Mouse (Mus musculus) liver (tissue): Measurements from ENCODE around the gene Cbfa2t3.
A peak's percentile ranks its signal among the peaks of the same experiment; 100 is the strongest.

Experiments used
- DNase-seq: peaks from one replicate; pipeline ENCODE4 v3.0.0-alpha.2; 2020; ENCODE audit warnings: mixed read lengths

Gene Cbfa2t3

DNA sequence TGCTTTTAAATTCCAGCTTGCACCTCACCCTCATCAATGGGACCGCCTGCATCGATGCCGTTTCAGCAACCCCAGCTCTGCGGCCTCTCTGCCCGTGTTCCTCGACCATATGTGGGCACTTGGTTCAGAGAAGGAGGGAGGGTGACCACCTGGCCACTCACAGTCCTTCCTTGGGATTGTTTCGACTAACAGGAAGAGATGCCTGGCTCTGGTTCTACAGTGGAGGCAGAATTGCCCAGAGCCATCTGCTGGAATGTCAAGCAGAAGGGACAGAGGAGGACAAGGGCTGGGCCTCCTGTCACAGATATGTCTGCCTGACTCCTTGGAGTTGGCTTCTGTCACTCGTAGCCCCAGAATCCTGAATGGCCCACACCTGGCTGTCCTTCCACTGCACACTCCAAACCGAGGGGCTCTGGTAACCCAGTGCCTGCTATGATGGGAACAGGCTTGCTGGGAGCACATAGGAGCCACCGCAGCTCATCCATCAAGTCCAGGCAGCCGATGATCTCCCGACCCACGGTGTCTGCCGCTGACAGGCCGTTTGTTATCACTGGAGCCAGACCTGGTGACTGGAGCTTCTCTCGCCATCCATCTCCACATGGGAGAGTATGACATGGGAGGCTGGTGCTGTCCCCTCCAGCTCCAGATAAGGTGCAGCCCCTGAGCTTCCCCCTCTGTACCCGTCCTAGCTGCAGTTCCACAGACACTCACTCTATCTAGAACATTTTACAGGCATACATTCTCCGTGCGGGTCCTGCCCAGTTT is 13.6 kb downstream of the Cbfa2t3 start:
- peak; percentile 91 for DNase-seq

DNA sequence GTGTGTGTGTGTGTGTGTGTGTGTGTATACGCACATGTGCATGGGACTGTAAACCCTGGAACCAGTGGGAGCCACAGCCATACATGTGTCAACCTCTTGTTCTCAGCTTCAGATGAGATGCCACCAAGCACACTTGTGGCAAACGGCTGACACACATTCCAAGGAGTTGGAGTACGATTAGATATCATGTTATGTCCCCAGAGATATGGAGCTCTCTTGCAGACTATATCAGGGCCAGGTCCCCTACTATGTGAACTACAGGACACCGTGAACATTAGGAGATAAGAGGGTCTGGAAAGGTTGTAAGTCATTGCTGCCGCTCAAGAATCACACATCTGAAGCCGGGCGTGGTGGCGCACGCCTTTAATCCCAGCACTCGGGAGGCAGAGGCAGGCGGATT is 16.1 kb downstream of the Cbfa2t3 start:
- peak; percentile 55 for DNase-seq

DNA sequence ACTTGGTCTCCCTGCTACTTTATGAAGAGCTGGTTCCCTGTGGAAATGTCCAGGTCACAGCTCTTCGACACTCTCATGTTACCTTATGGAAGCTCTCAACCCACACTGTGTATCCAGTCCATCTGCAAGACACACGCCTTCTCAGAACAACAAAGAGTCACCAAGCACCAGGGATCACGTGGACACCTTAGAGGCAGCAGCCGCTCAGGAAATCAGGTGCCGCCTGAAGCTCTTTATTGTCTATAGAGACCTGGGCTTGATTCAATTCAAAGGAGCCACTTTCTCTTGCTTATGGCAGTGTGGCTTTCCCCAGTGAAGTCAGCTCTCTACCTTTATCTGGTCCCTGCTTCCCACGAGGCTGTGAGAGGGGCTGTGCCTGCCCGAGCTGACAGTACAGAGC is 18.7 kb downstream of the Cbfa2t3 start:
- no peak for DNase-seq

DNA sequence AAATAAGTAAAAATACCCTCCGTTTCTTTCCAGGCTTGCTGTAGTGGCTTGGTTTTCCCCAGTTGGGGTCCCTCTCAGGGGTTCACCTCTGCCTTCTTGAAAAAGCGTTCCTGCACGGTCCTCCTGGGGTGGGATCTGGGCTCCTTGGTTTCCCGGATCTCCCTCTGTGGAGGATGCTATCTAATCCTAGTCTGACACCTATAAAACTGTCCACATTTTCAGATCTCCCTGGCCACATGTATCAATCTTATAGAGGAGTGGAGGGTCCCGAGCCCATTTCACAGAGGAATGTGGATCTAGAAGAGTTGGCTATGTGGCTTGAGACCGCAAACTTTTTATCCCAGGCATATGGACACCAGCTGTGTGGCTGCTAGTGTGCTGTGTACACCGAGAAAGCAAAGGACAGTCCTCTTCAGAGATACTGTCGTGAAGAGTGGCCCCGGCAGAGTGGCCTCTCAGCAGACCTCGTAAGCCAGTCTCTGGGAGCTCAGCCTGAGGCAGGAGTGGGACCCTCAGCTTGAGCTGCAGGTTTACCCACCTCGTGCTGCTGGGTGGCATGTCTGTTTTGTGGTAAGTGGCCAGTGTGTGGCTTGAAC is 19.5 kb downstream of the Cbfa2t3 start:
- no peak for DNase-seq

DNA sequence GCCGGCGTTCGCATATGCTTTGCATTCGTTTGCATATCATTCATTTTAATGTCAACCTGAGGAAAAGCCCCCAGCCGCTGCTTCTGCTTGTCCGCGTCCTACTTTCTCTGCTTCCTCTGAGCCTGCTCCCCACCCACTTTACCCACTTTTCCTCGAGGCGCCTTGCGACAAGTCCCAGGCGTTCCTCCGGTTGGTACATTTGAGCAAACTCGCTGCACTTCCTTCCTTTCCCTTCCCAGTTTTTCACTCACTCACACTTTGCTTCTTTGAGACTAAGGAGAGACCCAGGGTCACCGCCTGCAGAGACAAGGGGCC is 20.1 kb downstream of the Cbfa2t3 start:
- no peak for DNase-seq

DNA sequence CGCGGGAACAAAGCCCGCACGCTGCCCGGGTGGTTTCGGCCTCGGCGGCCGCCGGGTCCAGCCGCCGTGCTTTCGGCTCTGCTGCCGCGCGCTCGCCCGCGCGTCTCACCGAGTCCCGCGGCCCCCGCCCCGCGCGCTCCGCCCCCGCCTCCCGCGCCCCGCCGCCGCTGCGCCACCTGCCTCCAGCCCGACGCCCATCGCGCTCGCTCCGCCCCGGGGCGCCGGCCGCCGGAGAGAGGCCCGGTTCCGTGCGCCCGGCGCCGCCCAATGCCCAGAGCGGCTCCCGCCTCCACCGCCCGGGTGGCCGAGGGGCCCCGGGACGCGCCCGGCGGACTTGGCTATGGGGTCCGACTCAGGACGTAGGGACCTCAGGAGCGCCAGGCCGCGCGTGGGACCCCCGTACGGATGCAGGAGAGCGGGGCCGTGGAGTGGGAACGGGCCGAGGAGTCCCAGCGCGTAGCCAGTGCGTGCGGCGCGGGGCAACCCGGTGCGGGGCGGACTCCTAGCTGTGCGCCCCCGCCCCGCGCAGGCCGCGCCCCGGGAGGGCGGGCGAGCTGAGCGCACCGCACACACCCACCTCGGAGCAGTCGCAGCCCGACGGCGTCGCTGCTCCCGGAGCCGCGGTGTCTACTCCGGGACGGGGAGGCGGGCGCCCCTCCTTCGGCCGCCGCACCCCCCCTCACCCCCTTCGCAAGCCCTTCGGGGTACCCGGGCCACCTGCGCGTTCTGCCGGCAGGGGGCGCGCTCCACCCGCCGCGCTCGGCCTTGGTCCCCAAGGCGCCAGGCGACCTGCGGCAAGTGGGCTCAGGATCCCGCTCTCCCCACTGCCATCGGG is 20.6 kb downstream of the Cbfa2t3 start:
- DNase-seq = peak; percentile 86

DNA sequence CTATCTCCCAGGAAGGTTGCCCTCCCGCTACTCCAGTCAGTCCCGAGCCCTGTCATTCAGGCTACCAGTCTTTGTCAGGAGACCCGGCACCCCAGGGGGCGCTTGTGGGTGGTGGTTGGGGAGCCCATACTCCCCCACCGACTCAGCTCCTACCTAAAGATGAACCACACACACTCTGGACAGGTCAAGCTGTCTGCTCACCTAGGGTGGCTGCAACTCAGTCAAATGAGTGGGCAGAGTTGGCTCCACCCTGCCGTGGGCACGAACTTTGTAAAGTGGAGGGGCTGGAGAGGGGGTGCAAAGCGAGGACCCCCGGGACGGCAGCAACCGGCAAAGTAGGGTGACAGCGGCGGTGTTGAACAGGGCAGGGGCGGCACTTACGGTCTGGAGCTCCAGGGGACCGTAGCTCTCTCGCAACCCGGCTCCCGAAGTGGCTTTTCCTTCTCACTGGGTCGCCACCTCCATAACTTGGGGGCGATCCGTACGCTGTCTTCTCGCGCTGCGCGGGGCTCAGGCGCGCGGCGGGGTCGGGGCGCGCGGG is 21.4 kb downstream of the Cbfa2t3 start:
- DNase-seq = no peak

DNA sequence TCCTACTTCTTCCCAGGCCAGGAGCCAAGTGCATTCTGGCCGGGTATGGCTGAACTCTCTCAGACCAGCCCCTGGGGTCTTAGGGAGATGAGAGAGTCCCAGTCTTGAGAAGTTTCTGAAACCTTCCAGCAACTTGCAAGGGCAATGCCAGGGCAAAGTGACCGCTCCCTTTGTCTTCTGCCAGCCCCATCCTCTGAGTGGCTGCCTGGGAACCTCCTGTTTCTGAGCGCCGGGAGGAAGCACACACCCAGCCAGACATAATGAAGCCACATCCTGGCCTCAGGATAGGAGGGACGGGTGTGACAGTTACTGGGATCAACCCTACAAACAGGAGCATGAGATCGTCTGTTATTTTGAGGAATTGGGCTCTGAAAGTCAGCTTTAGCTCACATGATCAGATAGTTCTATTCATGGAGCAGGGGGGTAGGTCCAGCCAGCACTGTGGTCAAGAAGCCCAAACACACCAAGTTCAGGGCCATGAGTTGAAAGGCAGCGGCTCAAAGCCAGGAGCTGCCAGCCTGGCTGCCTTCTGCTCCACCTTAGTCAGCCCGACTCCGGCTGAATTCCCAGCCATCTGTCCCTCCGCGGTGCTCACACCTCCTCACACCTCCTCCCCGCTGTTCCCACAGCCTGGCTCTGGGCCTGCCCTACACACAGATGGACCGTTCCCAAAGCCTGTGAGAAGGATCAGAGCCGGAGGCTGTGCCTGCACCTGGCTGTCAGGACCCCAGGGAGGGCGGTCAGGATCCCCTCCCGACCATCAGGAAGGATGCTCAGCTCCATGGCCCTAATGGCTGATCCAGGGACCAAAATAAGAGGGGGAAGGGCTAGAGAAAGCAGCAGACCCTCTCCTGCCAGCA is 22.1 kb downstream of the Cbfa2t3 start:
- DNase-seq = no peak

DNA sequence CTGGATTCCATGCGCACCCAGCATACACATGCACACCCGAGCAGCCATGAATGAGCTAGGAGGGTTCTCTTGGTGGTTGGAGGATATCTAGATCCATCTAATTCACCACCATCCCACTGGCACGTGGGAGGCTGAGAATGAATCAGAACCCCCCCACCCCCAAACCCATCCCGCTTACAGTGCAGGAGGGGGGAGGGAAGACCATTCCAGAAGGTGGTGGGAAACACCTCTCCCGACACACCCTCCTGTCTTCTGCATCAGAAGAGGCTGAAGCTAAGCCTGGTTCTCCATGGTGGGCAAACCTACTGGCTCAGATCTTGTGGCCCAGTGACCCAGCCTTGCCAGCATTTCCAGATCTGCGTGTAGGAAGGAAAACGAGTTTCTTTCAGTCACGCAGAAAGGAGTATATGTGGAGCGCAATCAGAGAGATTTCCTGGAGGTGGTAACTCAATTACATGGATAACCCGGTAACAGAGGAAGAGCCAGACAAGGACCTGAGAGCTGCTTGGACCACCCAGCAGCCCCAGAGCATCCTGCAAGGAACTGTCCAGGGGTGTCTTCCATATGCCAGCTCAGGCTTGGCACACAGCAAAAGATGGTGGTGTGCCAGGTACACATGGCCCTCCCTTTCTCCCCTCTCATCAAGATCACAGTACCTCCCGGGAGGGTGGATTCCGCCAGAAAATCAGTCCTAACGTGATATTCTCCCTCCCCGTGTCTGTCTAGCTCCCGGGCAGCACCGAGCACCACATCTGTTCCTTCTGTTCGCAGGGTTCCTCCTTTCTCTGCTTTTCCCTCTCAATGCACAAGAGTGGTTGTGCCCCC is 23.1 kb downstream of the Cbfa2t3 start:
- DNase-seq = no peak

DNA sequence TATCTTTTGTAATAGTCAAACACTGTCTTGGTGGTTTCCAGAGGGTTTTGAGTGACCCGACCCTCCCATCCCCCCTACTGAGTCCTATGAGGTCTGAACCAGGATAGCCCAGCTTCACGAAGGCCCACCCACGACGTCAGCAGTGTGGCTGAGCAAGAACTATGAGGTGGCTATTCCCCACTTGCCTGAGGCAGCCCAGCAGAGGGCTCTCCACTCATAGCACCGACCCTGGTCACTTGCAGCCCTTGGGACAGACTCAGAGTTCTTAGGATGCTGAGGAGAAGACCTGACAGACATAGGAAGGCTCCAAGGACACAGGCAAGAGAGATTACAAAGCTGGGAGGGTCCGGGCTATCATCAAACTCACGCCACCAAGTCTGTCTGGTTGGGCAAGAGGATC is 23.9 kb downstream of the Cbfa2t3 start:
- DNase-seq = no peak

DNA sequence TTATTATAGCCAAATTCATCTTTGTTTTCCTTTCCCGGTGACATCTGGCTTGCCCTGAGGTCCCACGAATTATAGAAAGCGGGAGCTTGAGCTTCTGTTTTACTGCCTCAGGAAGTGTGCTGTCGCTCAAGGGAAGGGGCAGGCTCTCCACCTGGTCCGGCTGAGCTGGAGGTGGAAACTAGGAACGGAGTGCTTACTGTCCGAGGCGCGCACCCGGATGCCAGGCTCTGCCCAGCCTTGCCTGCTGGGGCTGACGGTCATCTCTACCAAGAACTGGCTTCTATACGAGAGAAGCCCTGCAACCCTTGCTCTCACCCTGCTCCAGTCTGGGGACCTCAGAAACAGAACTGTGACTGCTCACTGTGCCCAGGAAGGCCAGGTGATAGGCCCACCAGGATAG is 24.9 kb downstream of the Cbfa2t3 start:
- DNase-seq = no peak

DNA sequence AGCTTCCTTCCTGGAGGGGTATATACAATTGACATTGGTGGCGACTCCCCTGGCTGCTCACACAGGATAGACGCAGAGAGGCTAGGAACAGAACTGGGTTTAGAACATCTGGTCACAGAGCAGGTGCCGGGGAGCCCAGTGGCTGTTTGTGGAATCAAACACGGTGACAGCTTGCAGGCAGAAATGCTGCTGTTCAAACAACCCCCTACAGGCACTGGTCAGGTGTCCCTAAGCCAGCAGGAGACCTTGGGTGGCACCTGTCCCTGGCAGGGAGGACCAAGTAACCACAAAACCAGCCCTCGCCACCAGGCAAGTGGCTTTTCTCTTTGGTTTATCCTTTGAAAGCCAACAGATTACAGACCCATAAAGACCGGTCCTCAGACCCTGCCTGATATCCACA is 27.0 kb downstream of the Cbfa2t3 start:
- no peak for DNase-seq

DNA sequence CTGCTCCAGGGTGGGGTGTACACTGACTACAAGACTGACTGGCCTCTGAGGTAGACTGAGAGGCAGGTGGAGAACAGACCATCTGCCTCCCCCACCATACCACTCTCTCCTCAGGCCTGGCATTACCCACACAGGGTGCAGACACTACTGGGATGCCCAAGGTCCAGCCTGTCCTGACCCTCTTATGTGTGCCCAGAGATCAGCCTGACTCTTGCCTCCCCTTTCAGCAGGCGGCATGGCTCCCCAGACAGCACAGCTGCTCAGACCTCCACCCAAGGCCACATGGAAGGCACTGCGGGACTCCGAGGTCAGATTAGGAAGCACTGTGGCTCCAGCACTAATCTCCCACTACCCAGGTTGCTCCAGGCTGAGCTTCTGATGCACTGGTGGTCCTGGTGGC is 28.2 kb downstream of the Cbfa2t3 start:
- no peak for DNase-seq

DNA sequence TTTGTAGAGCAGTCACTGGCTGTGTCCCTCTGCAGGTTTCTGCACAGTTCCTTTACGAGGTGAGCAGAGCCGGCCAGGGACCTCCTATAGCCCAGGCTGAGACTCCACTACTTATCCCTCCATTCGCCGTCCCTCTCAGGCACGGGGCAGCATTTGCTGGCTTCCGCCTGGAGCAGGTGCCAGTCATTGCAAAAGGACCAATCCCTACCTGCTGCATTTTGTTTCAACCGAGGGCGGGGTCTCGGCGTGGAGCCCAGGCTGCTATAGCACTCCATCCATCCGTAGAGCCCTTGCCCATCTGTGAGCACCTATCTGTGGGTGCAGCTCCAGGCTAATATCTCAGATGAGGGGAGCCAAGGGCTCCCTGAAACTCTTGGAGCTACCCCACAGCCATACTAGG is 28.9 kb downstream of the Cbfa2t3 start:
- DNase-seq = no peak

DNA sequence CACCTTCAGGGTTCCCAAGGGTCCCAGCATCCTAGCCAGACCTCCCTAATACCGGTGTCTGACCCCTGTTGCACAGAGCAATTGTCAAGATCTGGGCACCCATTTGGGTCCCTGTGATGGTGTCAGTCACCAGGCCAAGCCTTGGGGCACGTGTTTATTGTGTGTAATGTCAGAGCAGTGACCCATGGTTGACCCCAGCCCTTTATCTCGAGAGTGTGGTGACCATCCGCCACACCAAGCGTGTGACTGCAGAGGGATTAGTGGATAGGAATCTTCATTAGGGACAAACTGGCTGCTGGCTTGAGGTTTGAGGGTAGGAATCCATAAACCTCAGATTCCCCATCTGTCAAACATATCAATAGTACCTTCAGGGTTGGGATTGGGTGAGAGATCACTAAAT is 29.5 kb downstream of the Cbfa2t3 start:
- no peak for DNase-seq

DNA sequence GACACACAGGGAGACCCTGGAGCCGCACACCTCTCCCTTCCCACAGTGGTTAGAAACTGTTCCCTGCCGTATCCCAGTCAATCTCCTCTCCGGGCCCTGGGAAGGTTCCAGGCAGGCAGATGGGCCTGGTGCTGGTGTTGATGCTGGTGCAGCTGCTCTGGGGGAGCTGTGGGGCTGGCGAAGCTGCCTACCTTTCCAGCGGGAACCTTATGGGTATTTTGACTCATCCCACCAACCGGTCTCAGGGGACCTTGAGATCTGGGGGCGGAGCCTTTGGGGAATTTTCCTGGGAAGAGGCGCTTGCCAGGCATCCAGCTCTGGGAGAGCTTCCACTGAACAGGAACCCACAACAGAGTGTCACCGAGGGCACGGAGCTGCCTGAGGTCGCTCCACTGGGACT is 31.1 kb downstream of the Cbfa2t3 start:
- no peak for DNase-seq

DNA sequence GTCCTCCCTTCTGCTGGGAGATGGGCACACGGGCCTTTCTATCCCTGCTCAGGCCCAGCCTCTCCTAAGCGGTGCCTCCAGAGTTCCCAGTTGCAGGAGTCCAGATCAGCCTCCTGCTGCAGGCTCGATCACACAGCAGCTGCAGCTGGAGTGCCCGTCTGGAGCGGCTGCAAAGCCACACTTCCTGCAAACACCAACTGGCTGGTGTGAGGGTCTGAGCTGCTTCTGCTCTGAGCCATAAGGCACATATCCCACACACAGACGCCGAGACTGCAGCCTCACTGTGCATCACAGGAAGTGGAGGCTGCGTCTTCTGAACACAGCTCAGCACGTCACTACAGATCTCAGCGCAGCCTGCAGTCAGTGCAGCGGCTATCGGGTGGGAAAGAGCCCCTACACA is 32.1 kb downstream of the Cbfa2t3 start:
- peak; percentile 33 for DNase-seq

DNA sequence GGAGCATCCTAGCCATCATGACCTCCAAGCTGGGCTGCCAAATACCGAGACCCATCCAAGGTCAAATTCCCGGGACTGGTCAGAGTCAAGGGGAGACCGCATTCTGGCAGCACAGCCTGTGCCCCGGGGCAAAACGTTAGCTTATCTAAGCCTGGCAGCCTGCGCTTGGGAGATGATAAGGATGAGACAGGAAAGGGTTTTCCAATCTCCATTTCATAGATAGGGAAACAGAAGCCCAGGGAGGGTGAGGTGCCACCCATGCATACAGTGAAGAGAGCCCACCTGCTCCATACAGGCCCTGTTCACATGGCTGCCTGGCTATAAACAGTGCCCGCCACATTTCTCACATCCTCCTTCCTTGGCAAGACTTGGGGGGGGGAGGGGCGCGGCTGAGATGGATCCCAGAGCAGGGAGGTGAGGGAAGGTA is 32.6 kb downstream of the Cbfa2t3 start:
- peak; percentile 87 for DNase-seq

DNA sequence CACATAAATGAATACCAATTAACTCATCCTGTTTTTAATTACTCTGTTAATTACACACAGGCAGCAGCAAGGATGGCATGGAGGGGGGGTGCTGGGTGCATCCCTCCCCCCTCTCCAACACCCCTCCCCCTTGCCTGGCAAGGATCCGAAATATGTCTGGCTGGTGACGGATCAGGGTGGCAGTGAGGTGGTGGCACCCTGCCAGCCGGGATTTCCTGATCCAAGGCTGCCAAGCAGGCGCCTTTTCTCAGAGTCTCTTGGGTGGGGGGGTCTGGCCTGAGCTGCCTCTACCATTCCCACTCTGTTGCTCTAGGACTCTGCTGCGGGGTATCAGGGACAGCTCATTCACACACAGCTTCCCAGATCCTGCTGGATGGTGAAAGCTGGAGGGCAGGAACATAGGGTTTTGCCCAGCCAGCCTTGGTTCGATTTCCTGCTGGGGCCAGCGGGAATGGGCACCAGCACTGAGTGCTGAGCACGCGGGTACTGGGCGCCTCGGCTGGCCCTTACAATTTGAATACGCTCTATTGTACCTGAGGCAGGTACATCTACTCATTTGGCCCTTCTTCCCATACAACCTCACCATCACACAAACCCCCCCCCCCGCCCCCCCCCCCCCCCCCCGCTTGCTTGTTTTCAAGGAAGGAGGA is 33.1 kb downstream of the Cbfa2t3 start:
- no peak for DNase-seq

DNA sequence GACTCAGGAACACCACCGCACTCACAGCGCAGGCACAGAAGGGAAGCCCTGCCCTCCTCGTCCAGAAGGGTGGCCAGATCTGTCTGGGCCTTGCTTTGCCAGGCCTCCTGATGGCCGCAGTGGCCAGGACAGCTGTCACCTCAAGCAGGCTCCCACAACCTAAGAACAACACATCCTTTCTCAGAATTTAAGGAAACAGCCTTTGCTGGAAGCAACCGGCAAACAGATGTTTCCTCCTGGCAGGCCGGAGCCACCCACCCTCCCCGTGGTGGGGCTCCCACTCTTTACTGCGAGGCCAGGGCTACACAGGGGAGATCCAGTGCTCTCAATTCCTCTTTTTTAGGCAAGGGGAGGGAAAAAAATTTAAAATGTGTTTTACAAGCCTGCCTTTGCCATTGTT is 33.7 kb downstream of the Cbfa2t3 start:
- DNase-seq = peak; percentile 40

DNA sequence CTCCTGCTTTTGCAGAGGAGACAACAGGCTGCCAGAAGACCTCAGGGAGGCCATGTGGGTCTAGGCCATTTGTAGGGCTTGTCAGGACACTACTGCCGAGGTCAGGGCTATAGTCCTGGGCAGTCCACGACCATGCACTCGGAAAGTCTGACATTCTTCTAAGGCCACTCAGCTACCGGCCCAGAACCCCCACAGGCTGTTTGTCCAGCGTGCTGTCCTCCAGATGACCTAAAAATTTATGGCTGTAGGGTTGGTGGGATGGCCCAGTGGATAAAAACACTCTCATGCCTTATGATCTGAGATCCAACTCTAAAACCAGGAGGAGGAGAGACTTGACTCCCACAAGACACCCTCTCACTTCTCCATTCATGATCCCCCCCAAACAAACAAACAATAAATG is 35.2 kb downstream of the Cbfa2t3 start:
- DNase-seq = no peak
